Mouse (Mus musculus): ENCODE measurements around the gene Heca.
A peak's percentile ranks its signal among the peaks of the same experiment; 100 is the strongest.
"Not testable (repeated sequence)": the region's sequence is repeated elsewhere in the genome, so short reads cannot be mapped to it uniquely, and the experiment has no call there.

Gene Heca

GRCm38 (mm10) chr10:17947960-17948730 is at the start of gene Heca:
Gene Heca, minus strand, starts transcription at chr10:17948067.
- peak; percentile 87 for DNase-seq

- DNase-seq = no peak
Observed at GRCm38 (mm10) chr10:17990576-17990975, 42.7 kb upstream of the Heca start.

- no peak for DNase-seq
Observed at GRCm38 (mm10) chr10:17989136-17989535, 41.3 kb upstream of the Heca start.

GRCm38 (mm10) chr10:17987823-17988423 is 40.1 kb upstream of the Heca start:
- DNase-seq = no peak

GRCm38 (mm10) chr10:17983313-17983712 is 35.4 kb upstream of the Heca start:
- peak; percentile 57 for DNase-seq

- no peak for DNase-seq
Observed at GRCm38 (mm10) chr10:17966090-17966489, 18.2 kb upstream of the Heca start.

- no peak for DNase-seq
Observed at GRCm38 (mm10) chr10:17950761-17951160, 2.9 kb upstream of the Heca start.

GRCm38 (mm10) chr10:17947175-17947906 is 526 bp downstream of the Heca start:
- DNase-seq = peak; percentile 56

- not testable (repeated sequence) for DNase-seq
Observed at GRCm38 (mm10) chr10:17946799-17947174, 1.1 kb downstream of the Heca start.

- no peak for DNase-seq
Observed at GRCm38 (mm10) chr10:17946046-17946445, 1.8 kb downstream of the Heca start.

- DNase-seq = no peak
Observed at GRCm38 (mm10) chr10:17933622-17934021, 14.2 kb downstream of the Heca start.

GRCm38 (mm10) chr10:17932131-17932530 is 15.7 kb downstream of the Heca start:
- DNase-seq = no peak

GRCm38 (mm10) chr10:17931157-17931556 is 16.7 kb downstream of the Heca start:
- DNase-seq = no peak

- peak; percentile 19 for DNase-seq
Observed at GRCm38 (mm10) chr10:17930445-17931083, 17.3 kb downstream of the Heca start.

GRCm38 (mm10) chr10:17925200-17925599 is 22.7 kb downstream of the Heca start:
- no peak for DNase-seq

GRCm38 (mm10) chr10:17924166-17924565 is 23.7 kb downstream of the Heca start:
- DNase-seq = no peak

- DNase-seq = no peak
Observed at GRCm38 (mm10) chr10:17921381-17921780, 26.5 kb downstream of the Heca start.

GRCm38 (mm10) chr10:17919971-17920370 is 27.9 kb downstream of the Heca start:
- DNase-seq = no peak

GRCm38 (mm10) chr10:17919032-17919431 is 28.8 kb downstream of the Heca start:
- DNase-seq = no peak

GRCm38 (mm10) chr10:17908731-17909130 is 39.1 kb downstream of the Heca start:
- no peak for DNase-seq

- not testable (repeated sequence) for DNase-seq
Observed at GRCm38 (mm10) chr10:17906405-17906804, 41.5 kb downstream of the Heca start.

- DNase-seq = no peak
Observed at GRCm38 (mm10) chr10:17903449-17903848, 44.4 kb downstream of the Heca start.

- no peak for DNase-seq
Observed at GRCm38 (mm10) chr10:17880724-17881123, 67.1 kb downstream of the Heca start.

Measured in cerebellum, adult 8-10 months (tissue).